12 mouse cellular contexts compared by ENCODE assay signal in the genomic region with DNA sequence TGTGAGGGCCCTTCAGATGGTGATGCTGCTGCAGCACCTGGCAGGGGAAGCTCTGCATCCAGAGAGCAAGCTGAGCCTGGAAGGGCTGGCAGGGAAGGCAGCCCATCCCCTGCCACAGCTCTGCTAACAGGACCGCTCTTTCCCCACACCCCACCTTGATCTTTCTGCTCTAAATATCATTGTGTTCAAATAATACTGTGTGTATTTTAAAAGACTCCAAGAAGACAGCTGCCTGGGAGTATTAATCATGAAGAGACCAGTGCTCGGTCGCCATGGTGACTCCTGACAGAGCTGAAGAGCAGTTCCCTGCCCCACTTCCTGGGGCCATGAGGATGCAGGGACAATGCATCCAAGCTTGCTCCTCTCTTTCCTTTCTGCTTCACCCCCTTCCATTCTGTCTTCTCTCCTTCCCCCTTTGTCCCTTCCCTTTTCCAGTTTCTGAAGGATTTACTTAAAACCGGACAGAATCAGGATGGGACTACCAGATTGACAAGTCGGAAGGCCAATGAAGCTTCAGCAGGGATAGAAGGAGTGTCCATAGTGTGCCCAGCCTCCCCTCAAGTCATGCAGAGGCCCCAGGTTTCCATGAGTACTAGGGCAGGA. TPM values are rescaled to one million over a fixed set of nuclear protein-coding genes. Genes with fewer than 3 reads are reported as not detected.
A peak's percentile ranks its signal among the peaks of the same experiment; 100 is the strongest.
DNase-seq lines count a peak whose midpoint lies in the region; ATAC-seq lines count a peak whose summit lies in the region.
"Had no signal": no experiment of that assay in that cellular context is flagged by ENCODE, and none has a peak within 500 bp of the region (broad histone marks: within the 10 kb centered on the region; RNA-seq: fewer than 3 reads in every experiment).

No protein-coding gene starts in this region.

- 34% methylated on average over 5 of the region's 5 CpGs for WGBS in forebrain, embryonic 13.5 days
- WGBS in neural tube, embryonic 15.5 days = 41% methylated on average over 5 of the region's 5 CpGs

- no peak overlapping the region for H3K4me3 ChIP-seq in forebrain, embryonic 13.5 days
- H3K4me3 ChIP-seq in neural tube, embryonic 15.5 days (replicated peaks) = no peak overlapping the region

- no peaks in the 10 kb centered on the region for H3K9me3 ChIP-seq in forebrain, embryonic 13.5 days (replicated peaks)
- H3K9me3 ChIP-seq in neural tube, embryonic 15.5 days (replicated peaks) = no peaks in the 10 kb centered on the region

- H3K36me3 ChIP-seq in forebrain, embryonic 13.5 days (ENCODE audit: poor library complexity, severe bottlenecking) = no peaks in the 10 kb centered on the region
- no peaks in the 10 kb centered on the region for H3K36me3 ChIP-seq in neural tube, embryonic 15.5 days

- peaks cover 34% of the 10 kb centered on the region for H3K27me3 ChIP-seq in forebrain, embryonic 13.5 days
- peaks cover 38% of the 10 kb centered on the region for H3K27me3 ChIP-seq in neural tube, embryonic 15.5 days (replicated peaks)

- peaks cover 17% of the 10 kb centered on the region for H3K4me1 ChIP-seq in forebrain, embryonic 13.5 days
- peaks cover 17% of the 10 kb centered on the region for H3K4me1 ChIP-seq in neural tube, embryonic 15.5 days

- H3K9ac ChIP-seq in forebrain, embryonic 13.5 days = no peak overlapping the region
- no peak overlapping the region for H3K9ac ChIP-seq in neural tube, embryonic 15.5 days (replicated peaks)

- no peak overlapping the region for H3K4me2 ChIP-seq in forebrain, embryonic 13.5 days
- H3K4me2 ChIP-seq in neural tube, embryonic 15.5 days = 0 out of 2 replicates have a peak overlapping the region, but pooled peaks have one; percentile 0

- peak; percentile 39; the same call in 1 of the 2 replicates for ATAC-seq in forebrain, embryonic 13.5 days
- 0 out of 2 replicates have a peak, but pooled peaks have one; percentile 55 for ATAC-seq in neural tube, embryonic 15.5 days (ENCODE audit: low FRiP score)
- ATAC-seq: Patski had no signal

- peak overlapping the region; percentile 0; the same call in 1 of the 2 replicates for H3K27ac ChIP-seq in forebrain, embryonic 13.5 days
- H3K27ac ChIP-seq in neural tube, embryonic 15.5 days (replicated peaks) = 0 out of 2 replicates have a peak overlapping the region, but pooled peaks have one; percentile 6

- DNase-seq in brain, adult 2 months (ENCODE audit: low read depth, low spot score) = peak; percentile 82
- peak; percentile 63 for DNase-seq in layer of hippocampus, adult 9-11 months
- no peak for DNase-seq in gastrocnemius, adult 8-10 months (ENCODE audit: low spot score in 2 of 2)
- no peak for DNase-seq in B cell, adult 2 months
- DNase-seq in adrenal gland, postnatal 36 days = no peak
- DNase-seq: lung, postnatal 14 days had no signal

RNA-seq across cellular contexts. Expression of a gene that starts 4.8 kb away (rescaled TPM):
- polyA plus RNA-seq in forebrain, embryonic 13.5 days (2015; fragmentation: Nextera tagmentation; extraction: Ambion mirVana) = not detected in 2 replicates
- polyA plus RNA-seq in neural tube, embryonic 15.5 days (2015; fragmentation: Nextera tagmentation; extraction: Ambion mirVana) = 0.14 TPM in 1 of 2 replicates, not detected in the other
- total RNA-seq in gastrocnemius, adult 8-10 months (2022) = not detected
- not detected for total RNA-seq in adrenal gland, postnatal 36 days (2021)
- polyA plus RNA-seq: limb, embryonic 11.5 days; Patski; small intestine, adult 2 months had no signal

RNA-seq across cellular contexts. Expression of a gene that starts 15.4 kb away (rescaled TPM):
- 2.7 and 3.2 TPM in 2 replicates for polyA plus RNA-seq in forebrain, embryonic 13.5 days (2015; fragmentation: Nextera tagmentation; extraction: Ambion mirVana)
- polyA plus RNA-seq in neural tube, embryonic 15.5 days (2015; fragmentation: Nextera tagmentation; extraction: Ambion mirVana) = 8.2 and 9.5 TPM in 2 replicates
- not detected for total RNA-seq in gastrocnemius, adult 8-10 months (2022)
- total RNA-seq in adrenal gland, postnatal 36 days (2021) = under 1 TPM; 0.40 to 0.53 TPM
- total RNA-seq: hematopoietic stem cell, adult 5-6 weeks had no signal

Comparison
In these comparisons a context has a peak if more than half of its experiments do, and no peak if none do; other contexts are left out.
1. DNase-seq: peak in brain, adult 2 months (single experiment) and layer of hippocampus, adult 9-11 months (single experiment); none in gastrocnemius, adult 8-10 months (0 of 2), B cell, adult 2 months (0 of 2) and adrenal gland, postnatal 36 days (0 of 2).